8 mouse cellular contexts compared by ENCODE assay signal in genomic region chr1:91366215-91367108, GRCm38 (mm10). TPM values are rescaled to one million over a fixed set of nuclear protein-coding genes. Genes with fewer than 3 reads are reported as not detected.
DNase-seq lines count a peak whose midpoint lies in the region; ATAC-seq and TF ChIP-seq lines count a peak whose summit lies in the region.

Gene Erfe (plus strand): TSS chr1:91366430.

- TF ChIP-seq POLR2A in olfactory bulb, adult 2 months (IDR thresholded peaks at IDR 0.05; ENCODE audit: insufficient read depth, low read depth, low read length), result no peak

- peak; percentile 69 for TF ChIP-seq CTCF in lung, embryonic 14.5 days (IDR thresholded peaks at IDR 0.05; ENCODE audit: low read depth)
- peak; percentile 56 for TF ChIP-seq CTCF in olfactory bulb, adult 2 months (IDR thresholded peaks at IDR 0.05; ENCODE audit: insufficient read depth, low read depth, low read length)

- H3K4me1 ChIP-seq in embryonic facial prominence, embryonic 11.5 days (ENCODE audit: control insufficient read depth, insufficient read depth, low read length), result no peaks in the 10 kb centered on the region; the same call in 1 of the 2 replicates
- H3K4me1 ChIP-seq in lung, embryonic 14.5 days (ENCODE audit: insufficient read depth), result no peaks in the 10 kb centered on the region
- peaks cover 17% of the 10 kb centered on the region for H3K4me1 ChIP-seq in olfactory bulb, adult 2 months (ENCODE audit: control insufficient read depth, insufficient read depth, low read length)

- H3K36me3 ChIP-seq in embryonic facial prominence, embryonic 11.5 days (replicated peaks; ENCODE audit: control insufficient read depth, insufficient read depth, low read depth, low read length), result 0 out of 2 replicates have a peak, but pooled peaks cover 2% of the 10 kb centered on the region
- peaks cover 19% of the 10 kb centered on the region; the same call in 1 of the 2 replicates for H3K36me3 ChIP-seq in lung, embryonic 14.5 days (ENCODE audit: insufficient read depth)

- H3K4me3 ChIP-seq in embryonic facial prominence, embryonic 11.5 days (ENCODE audit: low read depth, low read length), result peak within 1 kb of the TSS; percentile 44
- H3K4me3 ChIP-seq in lung, embryonic 14.5 days (ENCODE audit: low read depth, low read length), result peak within 1 kb of the TSS; percentile 50
- H3K4me3 ChIP-seq in olfactory bulb, adult 2 months (ENCODE audit: insufficient read depth, low read depth, low read length), result peak within 1 kb of the TSS; percentile 35

- peak; percentile 63; the same call in 1 of the 2 replicates for ATAC-seq in embryonic facial prominence, embryonic 11.5 days (replicated peaks; ENCODE audit: insufficient number of reproducible peaks, low FRiP score, low TSS enrichment, low read depth)
- peak; percentile 64 for ATAC-seq in lung, embryonic 14.5 days (ENCODE audit: insufficient read depth)

- H3K9me3 ChIP-seq in embryonic facial prominence, embryonic 11.5 days (replicated peaks; ENCODE audit: control insufficient read depth, low read length), result no peaks in the 10 kb centered on the region
- H3K9me3 ChIP-seq in lung, embryonic 14.5 days (ENCODE audit: low read depth, low read length), result peaks cover 5% of the 10 kb centered on the region; the same call in 1 of the 2 replicates

- peak within 1 kb of the TSS; percentile 74 for H3K9ac ChIP-seq in embryonic facial prominence, embryonic 11.5 days (replicated peaks; ENCODE audit: low read length)
- H3K9ac ChIP-seq in lung, embryonic 14.5 days, result peak within 1 kb of the TSS; percentile 69

- WGBS in embryonic facial prominence, embryonic 11.5 days, result under 1% methylated on average over 68 of the region's 68 CpGs
- WGBS in lung, embryonic 14.5 days, result under 1% methylated on average over 68 of the region's 68 CpGs
- WGBS in olfactory bulb, adult 2 months, result 4% methylated on average over 65 of the region's 68 CpGs

- peaks cover 9% of the 10 kb centered on the region for H3K27me3 ChIP-seq in embryonic facial prominence, embryonic 11.5 days (ENCODE audit: control insufficient read depth, insufficient read depth, low read length)
- 0 out of 2 replicates have a peak, but pooled peaks cover 5% of the 10 kb centered on the region for H3K27me3 ChIP-seq in lung, embryonic 14.5 days (ENCODE audit: insufficient read depth, low read length)

- H3K27ac ChIP-seq in embryonic facial prominence, embryonic 11.5 days (replicated peaks; ENCODE audit: low read depth, low read length), result no peak within 1 kb of the TSS
- no peak within 1 kb of the TSS for H3K27ac ChIP-seq in lung, embryonic 14.5 days (ENCODE audit: low read depth)
- H3K27ac ChIP-seq in olfactory bulb, adult 2 months (ENCODE audit: insufficient read depth, low read depth, low read length), result no peak within 1 kb of the TSS

- DNase-seq in 3134 (ENCODE audit: extremely low read depth, insufficient read length, low spot score) (peak; percentile 83), MEL-GATA-1-ER (ENCODE audit: extremely low read depth, low read depth) (peak; percentile 47)
- peak; percentile 80 for DNase-seq in embryonic facial prominence, embryonic 11.5 days (ENCODE audit: low spot score)
- DNase-seq in heart, adult 9 months (ENCODE audit: low spot score in 2 of 2), result peak; percentile 38 to 41
- peak; percentile 61 for DNase-seq in kidney, adult 9 months
- peak; percentile 83 for DNase-seq in lung, embryonic 14.5 days
- peak; percentile 84 for DNase-seq in thymus, postnatal 14 days

- H3K4me2 ChIP-seq in embryonic facial prominence, embryonic 11.5 days (ENCODE audit: low read depth, low read length), result peak within 1 kb of the TSS; percentile 93
- peak within 1 kb of the TSS; percentile 96 for H3K4me2 ChIP-seq in lung, embryonic 14.5 days

RNA-seq across cellular contexts. Expression of gene Erfe, which starts in this region (rescaled TPM):
- 1.3 and 2.0 TPM in 2 replicates for polyA plus RNA-seq in embryonic facial prominence, embryonic 11.5 days (2014; fragmentation: Nextera tagmentation; extraction: Ambion mirVana)
- 2.7 TPM in 2 replicates for polyA plus RNA-seq in lung, embryonic 14.5 days (2014; fragmentation: Nextera tagmentation; extraction: Ambion mirVana)
- polyA plus RNA-seq in olfactory bulb, adult 2 months (2012; ENCODE audit: insufficient read depth, insufficient read length, low replicate concordance, missing spikeins), result not detected in 2 replicates
